Mouse (Mus musculus) lung, adult 2 months (tissue): ENCODE measurements at regions not wholly inside any gene's neighbourhood (a gene's known extent, or its start where the extent isn't known, plus 50 kb on each side); places are given as distances from the start of the nearest gene placed in this dataset.

Experiments used
- DNase-seq: peaks from one replicate; pipeline ENCODE4 v3.0.0; 2022
- H3K4me1 ChIP-seq: fragments of 200-500 bp; 2 replicates; pipeline ENCODE4 v1.6.1; 2011; ENCODE audit warnings: low read length; ENCODE audit not compliant: control insufficient read depth, insufficient read depth
- H3K4me3 ChIP-seq: fragments of 200-500 bp; replicated peaks from 2 replicates; pipeline ENCODE3; 2011; ENCODE audit warnings: low read depth, mild to moderate bottlenecking, control low read depth, low read length; ENCODE audit errors: extremely low read depth
- CTCF ChIP-seq: fragments of 200-500 bp; IDR thresholded peaks from 2 replicates; pipeline ENCODE4 v1.5.1; 2011; ENCODE audit warnings: mild to moderate bottlenecking, low read length, control low read depth; ENCODE audit not compliant: insufficient read depth
- POLR2A ChIP-seq: fragments of 200-500 bp; IDR thresholded peaks from 2 replicates; pipeline ENCODE4 v1.6.1; 2011; ENCODE audit warnings: low read depth, mild to moderate bottlenecking, control low read depth, low read length, borderline replicate concordance; ENCODE audit errors: extremely low read depth
- WGBS: fragments of 180-500 bp; shearing (Covaris S2); methylation state at CpG from one replicate; pipeline ENCODE4 v1.1.7; 2018; 5-methylcytosine and 5-hydroxymethylcytosine counted together

DNA sequence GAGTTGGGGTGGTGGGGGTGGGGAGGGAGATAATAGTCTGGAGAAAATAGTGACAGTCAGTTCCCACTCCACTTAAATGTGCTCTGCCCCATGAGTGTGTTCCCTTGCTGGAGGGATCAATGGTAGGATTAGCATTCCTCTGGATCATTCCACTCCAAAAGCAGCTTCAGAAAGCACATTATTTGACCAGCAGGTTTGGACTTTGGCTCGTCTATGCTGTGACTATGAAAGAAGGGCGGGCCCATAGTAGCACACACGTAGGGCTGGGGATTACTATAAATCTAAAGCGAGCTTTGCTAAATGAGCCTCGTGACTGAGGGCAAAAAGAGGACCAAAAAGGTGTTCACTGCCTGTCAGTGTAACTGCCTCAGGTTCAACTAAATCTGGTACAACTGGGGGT, 75.9 kb upstream of the Marcks start:
- 84% methylated on average over 5 of the region's 5 CpGs for WGBS
- Histone ChIP-seq H3K4me1 (no peaks in the 10 kb centered on the region), H3K4me3 (no peak overlapping the region)
- DNase-seq, result no peak
- no peak for TF ChIP-seq CTCF

GRCm38 (mm10) chr10:37212350-37213035, 73.8 kb upstream of the Marcks start:
- TF ChIP-seq CTCF (no peak), POLR2A (no peak)
- Histone ChIP-seq H3K4me3 (no peak overlapping the region), H3K4me1 (no peaks in the 10 kb centered on the region)
- WGBS, result 80% methylated on average over 1 of the region's 1 CpGs
- DNase-seq, result no peak

GRCm38 (mm10) chr10:37211305-37211704, 72.6 kb upstream of the Marcks start:
- whole genome bisulfite sequencing, result 84% methylated on average over 3 of the region's 3 CpGs
- no peak for TF ChIP-seq CTCF
- no peak for TF ChIP-seq POLR2A
- DNase-seq, result no peak
- H3K4me1 ChIP-seq, result no peaks in the 10 kb centered on the region
- no peak overlapping the region for H3K4me3 ChIP-seq

GRCm38 (mm10) chr10:37210223-37210622, 71.5 kb upstream of the Marcks start:
- TF ChIP-seq POLR2A, result no peak
- TF ChIP-seq CTCF, result no peak
- Histone ChIP-seq H3K4me3 (no peak overlapping the region), H3K4me1 (no peaks in the 10 kb centered on the region)
- no peak for DNase-seq
- WGBS, result 88% methylated on average over 1 of the region's 1 CpGs

DNA sequence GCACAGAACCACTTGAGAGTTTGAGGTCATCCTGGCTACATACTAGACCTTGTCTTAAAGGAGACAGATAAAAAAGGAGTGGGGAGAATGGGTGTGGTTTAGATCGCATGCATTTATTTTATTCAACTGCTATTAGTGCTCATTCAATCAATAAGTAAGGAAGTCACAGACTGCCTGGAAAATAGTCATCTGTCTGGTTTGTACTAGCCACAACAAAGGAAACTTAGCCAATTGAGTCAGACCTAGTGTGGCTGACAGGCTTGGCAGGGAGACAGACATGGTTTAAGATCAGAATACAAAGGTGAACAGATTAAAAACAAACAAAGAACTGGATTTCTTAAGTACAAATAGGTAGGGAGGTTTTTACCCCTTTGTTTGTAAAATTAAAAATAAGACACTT, 68.3 kb upstream of the Marcks start:
- 77% methylated on average over 1 of the region's 1 CpGs for WGBS
- Histone ChIP-seq H3K4me1 (no peaks in the 10 kb centered on the region), H3K4me3 (no peak overlapping the region)
- TF ChIP-seq CTCF, result no peak
- no peak for TF ChIP-seq POLR2A
- no peak for DNase-seq

- Histone ChIP-seq H3K4me1 (no peaks in the 10 kb centered on the region), H3K4me3 (no peak overlapping the region)
- WGBS, result 77% methylated on average over 4 of the region's 4 CpGs
- no peak for DNase-seq
- TF ChIP-seq POLR2A (no peak), CTCF (no peak)
Observed at GRCm38 (mm10) chr10:37206546-37206945, 67.8 kb upstream of the Marcks start.

GRCm38 (mm10) chr10:37203709-37204108, 65.0 kb upstream of the Marcks start:
- WGBS, result 74% methylated on average over 1 of the region's 1 CpGs
- no peak for TF ChIP-seq POLR2A
- TF ChIP-seq CTCF, result no peak
- Histone ChIP-seq H3K4me1 (no peaks in the 10 kb centered on the region), H3K4me3 (no peak overlapping the region)
- DNase-seq, result no peak

DNA sequence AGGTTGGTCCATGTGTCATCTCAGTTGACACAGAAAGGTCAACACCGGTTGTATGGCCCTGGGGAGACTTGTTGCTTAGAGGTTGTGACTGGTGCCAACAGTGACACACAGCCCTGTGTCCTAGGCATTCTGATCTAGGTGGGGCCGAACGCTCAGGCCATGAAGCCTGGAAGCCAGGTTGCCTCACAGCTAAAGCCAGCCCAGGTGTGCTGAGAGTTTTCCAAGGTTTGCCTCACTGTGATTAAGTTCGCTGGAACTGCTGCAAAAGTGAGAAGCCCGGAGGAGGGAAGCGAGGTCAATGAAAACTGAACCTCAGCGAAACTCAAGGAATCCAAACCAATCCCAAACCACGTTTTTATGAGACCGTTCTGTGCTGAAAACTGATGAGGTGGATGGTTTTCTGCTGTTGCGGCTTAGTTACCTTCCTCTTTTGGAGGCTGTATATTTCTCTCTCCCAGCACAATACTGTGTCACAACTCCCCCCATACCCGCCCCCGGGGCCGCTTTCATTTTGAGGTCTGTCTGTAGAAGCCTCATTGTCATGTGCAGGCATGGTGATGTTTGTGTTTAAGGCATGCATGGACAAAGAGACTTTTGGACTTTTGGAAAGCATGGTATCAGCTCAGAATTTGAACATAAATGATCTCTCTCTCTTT, 56.2 kb upstream of the Marcks start:
- H3K4me1 ChIP-seq, result no peaks in the 10 kb centered on the region
- TF ChIP-seq POLR2A, result no peak
- no peak for TF ChIP-seq CTCF
- H3K4me3 ChIP-seq, result no peak overlapping the region
- DNase-seq, result no peak
- 80% methylated on average over 13 of the region's 13 CpGs for WGBS

DNA sequence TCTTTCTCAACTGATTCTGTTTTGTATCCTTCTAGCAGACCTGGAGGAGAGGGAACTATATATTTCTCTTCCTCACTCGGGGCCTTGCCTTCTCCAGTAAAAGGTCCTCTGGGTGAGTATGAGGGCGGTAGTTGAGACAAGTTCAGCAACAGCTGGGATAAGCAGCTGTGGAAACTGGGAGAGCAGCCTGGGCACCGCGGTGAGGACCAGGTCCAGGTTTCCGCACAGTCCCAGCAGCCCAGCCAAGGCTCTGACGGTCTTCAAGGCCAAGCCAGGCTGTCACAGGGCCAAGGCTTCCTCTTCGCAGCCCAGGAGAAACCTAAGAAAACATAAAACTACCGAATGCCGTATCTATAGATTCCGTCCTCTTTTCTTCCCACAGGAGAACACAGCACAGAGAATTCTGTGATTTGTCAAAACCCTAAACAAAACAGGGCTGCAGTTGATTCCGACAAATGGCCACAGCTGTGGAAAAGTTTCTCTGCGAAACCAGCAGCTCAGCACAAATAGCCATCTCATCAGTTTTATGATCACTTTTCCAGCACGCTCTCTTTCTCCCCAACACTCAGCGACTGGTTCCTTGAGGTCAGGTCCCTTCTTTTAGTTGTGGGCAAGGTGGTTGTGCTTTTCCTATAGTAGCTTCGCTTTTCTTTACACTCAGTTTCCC, 55.5 kb upstream of the Marcks start:
- TF ChIP-seq CTCF, result no peak
- no peak for TF ChIP-seq POLR2A
- DNase-seq, result no peak
- 69% methylated on average over 15 of the region's 15 CpGs for WGBS

GRCm38 (mm10) chr10:37192661-37193060, 53.9 kb upstream of the Marcks start:
- H3K4me1 ChIP-seq, result no peaks in the 10 kb centered on the region
- no peak for DNase-seq
- 33% methylated on average over 2 of the region's 2 CpGs for WGBS
- no peak for TF ChIP-seq POLR2A
- TF ChIP-seq CTCF, result no peak
- no peak overlapping the region for H3K4me3 ChIP-seq

More for the DNA sequence above, 55.5 kb upstream of the Marcks start:
- no peaks in the 10 kb centered on the region for H3K4me1 ChIP-seq
- no peak overlapping the region for H3K4me3 ChIP-seq
